Mouse (Mus musculus): Measurements from ENCODE around the gene Gm49337. TPM values are rescaled to one million over a fixed set of nuclear protein-coding genes. Genes with fewer than 3 reads are reported as not detected.
"Not testable (repeated sequence)": the region's sequence is repeated elsewhere in the genome, so short reads cannot be mapped to it uniquely, and the experiment has no call there.

Gene Gm49337
- polyA plus RNA-seq, 1 experiment from 2014 or later, result 0.13 TPM

DNA sequence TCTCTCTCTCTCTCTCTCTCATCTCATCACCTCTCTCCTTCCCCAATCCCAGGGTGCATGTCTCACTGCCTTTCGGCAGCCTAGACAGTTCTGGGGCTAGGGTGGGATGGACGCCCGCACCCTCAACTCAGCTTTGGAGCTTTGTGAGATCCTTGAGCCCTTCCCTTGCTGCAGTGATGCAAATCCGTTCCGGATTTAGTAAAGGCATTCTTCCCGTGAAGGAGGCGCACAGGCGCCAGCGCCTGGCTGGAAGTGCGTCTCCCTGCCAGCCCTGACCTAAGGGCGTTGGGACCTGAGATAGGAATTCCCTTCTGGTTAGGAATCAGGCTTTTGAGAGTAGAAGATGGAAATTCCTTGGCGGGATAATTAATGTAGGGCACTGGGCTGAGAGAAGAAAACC, 9.6 kb downstream of the Gm49337 start:
- peak overlapping the region; percentile 34; the same call in 1 of the 2 replicates for H3K9ac ChIP-seq (replicated peaks)
- no peak overlapping the region for H3K27ac ChIP-seq (replicated peaks)
- H3K4me3 ChIP-seq, result no peak overlapping the region
- WGBS, result 2% methylated on average over 12 of the region's 12 CpGs
- H3K27me3 ChIP-seq, result peaks cover 7% of the 10 kb centered on the region; the same call in 1 of the 2 replicates
- no peak for ATAC-seq (ENCODE audit: low FRiP score, low read depth)
- H3K9me3 ChIP-seq, result no peaks in the 10 kb centered on the region
- no peaks in the 10 kb centered on the region for H3K36me3 ChIP-seq
- H3K4me2 ChIP-seq (replicated peaks), result peak overlapping the region; percentile 41
- peaks cover 9% of the 10 kb centered on the region for H3K4me1 ChIP-seq

- Histone ChIP-seq H3K9ac (replicated peaks) (no peak overlapping the region), H3K27me3 (peaks cover 7% of the 10 kb centered on the region; the same call in 1 of the 2 replicates), H3K36me3 (no peaks in the 10 kb centered on the region), H3K27ac (replicated peaks) (no peak overlapping the region), H3K4me3 (no peak overlapping the region), H3K9me3 (no peaks in the 10 kb centered on the region), H3K4me1 (peaks cover 7% of the 10 kb centered on the region), H3K4me2 (replicated peaks) (no peak overlapping the region)
- 90% methylated on average over 4 of the region's 4 CpGs for WGBS
- ATAC-seq (ENCODE audit: low FRiP score, low read depth), result no peak
These were observed 11.9 kb downstream of the Gm49337 start for GRCm38 (mm10) chr4:116185083-116185482.

DNA sequence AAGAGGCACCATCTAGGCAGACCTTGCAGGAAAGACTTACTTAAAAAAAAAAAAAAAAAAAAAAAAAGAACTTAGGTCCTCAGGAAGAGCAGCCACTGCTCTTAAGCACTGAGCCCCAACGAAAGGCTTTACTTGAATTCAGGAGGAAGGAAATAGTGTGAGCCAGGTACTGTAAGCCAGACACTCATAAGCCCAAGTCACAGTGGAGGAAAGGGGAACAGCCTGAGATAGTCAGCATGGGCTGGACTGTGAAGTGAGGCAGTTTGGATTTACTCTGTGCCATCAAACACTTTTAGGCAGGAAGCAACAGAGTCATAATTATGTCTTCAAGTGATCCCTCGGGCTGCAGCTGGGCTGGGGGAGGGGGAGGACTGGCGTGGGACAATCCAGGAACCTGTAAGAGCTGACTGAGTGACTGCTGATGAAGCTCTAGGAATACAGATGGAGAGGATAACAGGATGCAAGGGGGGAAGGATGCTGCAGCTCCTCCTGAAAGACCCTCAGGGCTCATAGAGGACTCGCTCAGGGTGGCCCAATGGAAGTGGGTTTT, 19.2 kb downstream of the Gm49337 start:
- Histone ChIP-seq H3K27ac (replicated peaks) (no peak overlapping the region), H3K27me3 (no peaks in the 10 kb centered on the region), H3K9me3 (no peaks in the 10 kb centered on the region), H3K4me3 (no peak overlapping the region), H3K4me2 (replicated peaks) (no peak overlapping the region), H3K4me1 (no peaks in the 10 kb centered on the region), H3K9ac (replicated peaks) (no peak overlapping the region), H3K36me3 (no peaks in the 10 kb centered on the region)
- no peak for ATAC-seq (ENCODE audit: low FRiP score, low read depth)
- 66% methylated on average over 4 of the region's 4 CpGs for WGBS

DNA sequence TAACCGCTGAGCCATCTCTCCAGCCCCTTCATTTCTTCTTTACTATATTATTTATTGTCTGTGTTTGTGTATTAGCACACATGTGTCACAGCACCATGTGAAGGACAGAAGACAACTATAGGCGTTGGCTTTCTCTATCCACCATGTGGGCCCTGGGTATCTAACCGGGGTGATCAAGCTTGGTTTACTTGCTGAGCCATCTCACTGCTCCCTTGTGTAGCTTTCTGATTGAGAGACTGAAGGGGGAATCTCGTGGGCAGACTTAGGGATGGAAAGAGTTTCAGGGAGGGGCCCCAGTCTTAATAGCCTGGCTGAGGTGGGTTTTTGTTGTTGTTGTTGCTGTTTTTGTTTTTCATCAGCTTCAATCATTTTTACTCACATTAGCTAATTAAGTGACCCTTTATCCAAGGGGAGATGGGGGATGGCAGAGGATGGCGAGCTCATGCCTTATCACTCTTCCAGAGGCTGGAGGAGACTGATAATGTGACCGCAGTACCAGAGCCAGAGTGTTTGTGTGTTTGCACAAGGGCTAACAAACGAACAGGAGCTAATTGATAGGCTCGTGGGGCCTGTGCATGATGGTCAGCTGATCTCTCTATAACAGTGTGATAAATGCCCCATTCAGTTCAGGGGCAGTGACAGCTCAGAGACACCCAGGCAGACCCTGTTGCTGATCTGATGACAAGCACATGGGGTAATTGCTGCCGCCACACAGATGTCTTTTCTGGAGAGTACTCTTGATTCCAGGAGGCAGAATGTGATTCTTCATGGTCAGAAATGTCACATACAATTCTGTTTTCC, 20.6 kb downstream of the Gm49337 start:
- no peaks in the 10 kb centered on the region for H3K4me1 ChIP-seq
- H3K27ac ChIP-seq (replicated peaks), result no peak overlapping the region
- H3K9ac ChIP-seq (replicated peaks), result no peak overlapping the region
- H3K4me3 ChIP-seq, result no peak overlapping the region
- no peak overlapping the region for H3K4me2 ChIP-seq (replicated peaks)
- 78% methylated on average over 9 of the region's 9 CpGs for WGBS
- no peak for ATAC-seq (ENCODE audit: low FRiP score, low read depth)
- no peaks in the 10 kb centered on the region for H3K27me3 ChIP-seq
- H3K36me3 ChIP-seq, result no peaks in the 10 kb centered on the region
- H3K9me3 ChIP-seq, result no peaks in the 10 kb centered on the region

- Histone ChIP-seq H3K27ac (replicated peaks) (no peak overlapping the region), H3K9ac (replicated peaks) (no peak overlapping the region), H3K4me2 (replicated peaks) (no peak overlapping the region), H3K27me3 (no peaks in the 10 kb centered on the region), H3K4me3 (no peak overlapping the region), H3K4me1 (no peaks in the 10 kb centered on the region), H3K36me3 (no peaks in the 10 kb centered on the region), H3K9me3 (no peaks in the 10 kb centered on the region)
- no peak for ATAC-seq (ENCODE audit: low FRiP score, low read depth)
- 85% methylated on average over 2 of the region's 2 CpGs for WGBS
These were observed 25.2 kb downstream of the Gm49337 start for GRCm38 (mm10) chr4:116198422-116198821.

DNA sequence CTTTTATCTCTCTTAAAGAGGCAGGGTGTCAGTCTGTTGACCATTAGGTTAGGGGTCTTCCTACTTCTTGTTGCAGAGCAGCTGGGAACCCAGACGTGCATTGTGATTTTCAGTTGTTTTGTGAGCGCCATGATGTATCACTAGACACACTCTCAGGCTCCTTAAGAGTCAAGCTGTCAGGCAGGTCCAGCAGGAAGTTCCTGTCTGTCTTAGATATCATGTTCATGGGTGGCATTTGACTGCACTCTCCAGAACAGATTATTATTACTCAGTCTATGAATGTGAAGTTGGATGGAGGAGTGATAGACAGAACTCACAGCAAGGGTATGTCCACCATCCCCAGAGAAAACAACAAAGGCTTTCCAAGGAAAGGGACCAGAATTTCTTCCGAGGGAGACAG, 31.2 kb downstream of the Gm49337 start:
- Histone ChIP-seq H3K27me3 (no peaks in the 10 kb centered on the region), H3K9ac (replicated peaks) (no peak overlapping the region), H3K27ac (replicated peaks) (no peak overlapping the region), H3K4me2 (replicated peaks) (no peak overlapping the region), H3K4me1 (no peaks in the 10 kb centered on the region), H3K9me3 (no peaks in the 10 kb centered on the region), H3K4me3 (no peak overlapping the region), H3K36me3 (no peaks in the 10 kb centered on the region)
- no peak for ATAC-seq (ENCODE audit: low FRiP score, low read depth)
- 81% methylated on average over 3 of the region's 3 CpGs for WGBS

DNA sequence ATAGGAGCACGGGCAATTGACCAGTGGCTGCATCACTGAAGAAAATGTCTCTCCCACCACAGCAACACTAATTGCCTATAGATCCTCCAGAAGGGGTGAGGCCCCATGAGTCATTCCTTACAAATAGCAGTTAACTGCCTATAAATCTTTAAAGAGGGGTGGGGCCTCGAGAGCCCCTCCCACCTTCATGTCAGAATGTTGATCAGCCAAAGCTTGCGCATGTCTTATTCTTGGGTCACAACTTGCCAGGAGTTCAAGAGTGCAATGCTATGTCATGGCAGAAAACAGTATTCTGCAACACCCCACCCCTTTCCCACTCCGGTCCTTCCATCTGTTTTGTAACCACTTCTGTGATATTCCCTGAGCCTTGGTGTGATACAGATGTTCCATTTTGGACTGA, 33.3 kb downstream of the Gm49337 start:
- no peak overlapping the region for H3K27ac ChIP-seq (replicated peaks)
- no peaks in the 10 kb centered on the region for H3K36me3 ChIP-seq
- no peak overlapping the region for H3K4me2 ChIP-seq (replicated peaks)
- no peak overlapping the region for H3K4me3 ChIP-seq
- H3K9me3 ChIP-seq, result no peaks in the 10 kb centered on the region
- no peak overlapping the region for H3K9ac ChIP-seq (replicated peaks)
- no peaks in the 10 kb centered on the region for H3K27me3 ChIP-seq
- no peaks in the 10 kb centered on the region for H3K4me1 ChIP-seq
- no peak for ATAC-seq (ENCODE audit: low FRiP score, low read depth)
- 84% methylated on average over 4 of the region's 4 CpGs for WGBS

DNA sequence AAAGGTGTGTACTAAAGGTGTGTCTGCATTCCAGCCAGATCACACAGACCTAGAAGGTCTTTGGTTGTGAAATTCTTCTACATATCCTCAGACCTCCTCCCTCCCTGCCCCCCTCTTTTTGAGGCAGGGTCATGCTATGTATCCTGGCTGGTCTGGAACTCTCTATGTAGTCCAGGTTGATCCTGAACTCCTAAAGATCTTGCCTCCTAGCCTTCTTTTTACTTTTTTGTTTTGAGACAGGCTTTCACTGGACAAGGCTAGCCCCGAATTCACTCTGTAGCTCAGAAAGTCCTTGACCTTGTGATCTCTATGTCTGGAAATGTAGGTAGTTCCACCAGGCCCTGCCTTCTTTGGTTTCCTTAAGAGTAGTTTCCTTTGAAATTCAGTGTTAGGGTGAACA, 35.7 kb downstream of the Gm49337 start:
- no peak overlapping the region for H3K27ac ChIP-seq (replicated peaks)
- WGBS, result 82% methylated on average over 1 of the region's 1 CpGs
- no peak overlapping the region for H3K4me2 ChIP-seq (replicated peaks)
- no peaks in the 10 kb centered on the region for H3K4me1 ChIP-seq
- no peak for ATAC-seq (ENCODE audit: low FRiP score, low read depth)
- H3K36me3 ChIP-seq, result no peaks in the 10 kb centered on the region
- no peak overlapping the region for H3K4me3 ChIP-seq
- no peaks in the 10 kb centered on the region for H3K9me3 ChIP-seq
- H3K9ac ChIP-seq (replicated peaks), result no peak overlapping the region
- no peaks in the 10 kb centered on the region for H3K27me3 ChIP-seq

DNA sequence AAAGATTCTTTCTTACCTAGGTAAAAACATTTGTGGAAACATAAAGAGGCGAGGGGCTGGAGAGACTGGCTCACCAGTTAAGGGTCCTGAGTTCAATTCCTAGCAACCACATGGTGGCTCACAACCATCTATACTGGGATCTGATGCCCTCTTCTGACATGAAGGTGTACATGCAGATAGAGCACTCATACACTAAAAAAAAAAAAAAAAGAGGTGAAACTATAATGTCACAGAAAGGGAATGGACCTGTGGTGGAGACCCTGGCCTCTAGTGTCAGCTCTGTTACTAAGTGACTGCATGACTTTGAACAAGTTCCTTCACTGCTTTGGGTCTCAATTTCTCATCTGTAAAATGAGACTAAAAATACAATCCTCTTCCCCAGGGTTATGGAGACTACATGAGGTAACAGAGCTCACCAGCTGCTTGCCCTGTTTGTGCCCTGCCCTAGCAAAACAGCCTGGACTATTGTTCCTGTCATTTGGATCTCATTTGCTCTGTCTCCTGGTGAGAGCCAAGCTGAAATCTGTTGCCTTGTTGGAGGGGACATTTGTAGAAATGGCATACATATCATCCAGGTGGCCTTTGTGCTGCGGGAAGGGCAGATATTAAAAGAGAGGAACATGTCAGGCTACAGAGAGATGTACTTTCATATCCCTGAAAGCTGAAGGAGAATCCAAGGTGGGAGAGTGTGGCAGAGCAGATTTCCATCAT, 42.9 kb downstream of the Gm49337 start:
- Histone ChIP-seq H3K27ac (replicated peaks) (no peak overlapping the region), H3K4me2 (replicated peaks) (no peak overlapping the region), H3K4me1 (peaks cover 10% of the 10 kb centered on the region), H3K36me3 (no peaks in the 10 kb centered on the region), H3K4me3 (no peak overlapping the region), H3K27me3 (no peaks in the 10 kb centered on the region), H3K9me3 (no peaks in the 10 kb centered on the region), H3K9ac (replicated peaks) (no peak overlapping the region)
- 78% methylated on average over 2 of the region's 2 CpGs for WGBS
- no peak for ATAC-seq (ENCODE audit: low FRiP score, low read depth)

GRCm38 (mm10) chr4:116217046-116217445, 43.9 kb downstream of the Gm49337 start:
- ATAC-seq (ENCODE audit: low FRiP score, low read depth), result no peak
- Histone ChIP-seq H3K36me3 (no peaks in the 10 kb centered on the region), H3K9me3 (no peaks in the 10 kb centered on the region), H3K27me3 (no peaks in the 10 kb centered on the region), H3K4me1 (peaks cover 10% of the 10 kb centered on the region), H3K27ac (replicated peaks) (no peak overlapping the region), H3K4me3 (no peak overlapping the region), H3K4me2 (replicated peaks) (no peak overlapping the region), H3K9ac (replicated peaks) (no peak overlapping the region)
- WGBS, result 73% methylated on average over 2 of the region's 2 CpGs

DNA sequence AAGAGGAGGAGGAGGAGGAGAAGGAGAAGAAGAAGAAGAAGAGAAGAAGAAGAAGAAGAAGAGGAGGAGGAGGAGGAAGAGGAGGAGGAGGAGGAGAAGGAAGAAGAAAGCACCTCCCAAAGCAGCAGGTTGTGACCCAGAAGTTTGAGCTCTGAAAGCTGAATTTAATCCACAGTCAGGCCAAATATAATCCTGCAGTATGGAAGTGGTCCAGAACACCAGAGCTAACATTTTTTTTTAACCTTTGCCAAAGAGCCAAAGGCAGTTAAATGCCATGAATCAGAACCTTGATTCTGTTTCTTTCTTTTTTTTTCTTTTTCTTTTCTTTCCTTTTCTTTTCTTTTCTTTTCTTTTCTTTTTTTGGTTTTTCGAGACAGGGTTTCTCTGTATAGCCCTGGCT, 44.5 kb downstream of the Gm49337 start:
- H3K36me3 ChIP-seq; H3K27ac ChIP-seq (replicated peaks); H3K4me2 ChIP-seq (replicated peaks); H3K4me3 ChIP-seq; ATAC-seq (ENCODE audit: low FRiP score, low read depth); H3K27me3 ChIP-seq; H3K9me3 ChIP-seq; H3K9ac ChIP-seq (replicated peaks): not testable (repeated sequence)
- 83% methylated on average over 1 of the region's 1 CpGs for WGBS
- H3K4me1 ChIP-seq, result peaks cover 10% of the 10 kb centered on the region

GRCm38 (mm10) chr4:116219056-116219455, 45.9 kb downstream of the Gm49337 start:
- Histone ChIP-seq H3K4me2 (replicated peaks) (no peak overlapping the region), H3K9me3 (no peaks in the 10 kb centered on the region), H3K36me3 (no peaks in the 10 kb centered on the region), H3K4me3 (no peak overlapping the region), H3K4me1 (peaks cover 10% of the 10 kb centered on the region), H3K27me3 (no peaks in the 10 kb centered on the region), H3K27ac (replicated peaks) (no peak overlapping the region), H3K9ac (replicated peaks) (no peak overlapping the region)
- ATAC-seq (ENCODE audit: low FRiP score, low read depth), result no peak
- WGBS, result 89% methylated on average over 1 of the region's 1 CpGs
